Mouse (Mus musculus): ENCODE measurements around the gene Slc30a4. TPM values are rescaled to one million over a fixed set of nuclear protein-coding genes. Genes with fewer than 3 reads are reported as not detected.

Gene Slc30a4
- total RNA-seq, 2 experiments from 2014 or later = 13.1 to 14.8 TPM

DNA sequence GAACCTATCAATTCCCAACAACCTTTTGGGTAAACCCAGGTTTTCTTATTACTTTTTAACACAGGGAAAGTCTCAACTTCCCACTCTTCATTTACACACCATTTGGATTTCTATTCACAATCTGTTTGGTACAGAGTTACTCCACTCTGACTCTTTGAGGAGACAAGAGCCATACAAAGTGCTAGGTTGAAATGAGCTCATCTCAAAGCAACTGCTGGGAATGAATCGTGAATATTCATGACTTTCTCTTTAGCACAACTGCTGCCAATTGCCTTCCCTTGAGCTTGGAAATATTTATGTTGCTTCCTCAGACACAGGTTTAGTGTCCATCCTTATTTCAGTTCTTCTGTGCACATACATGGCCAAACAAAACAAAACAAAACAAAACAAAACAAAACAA lies 18.8 kb downstream of the Slc30a4 start:
- intact Hi-C loops (cut with DNase I; ENCODE audit: low total_unique reads) = no loop called here
- no peak for DNase-seq

DNA sequence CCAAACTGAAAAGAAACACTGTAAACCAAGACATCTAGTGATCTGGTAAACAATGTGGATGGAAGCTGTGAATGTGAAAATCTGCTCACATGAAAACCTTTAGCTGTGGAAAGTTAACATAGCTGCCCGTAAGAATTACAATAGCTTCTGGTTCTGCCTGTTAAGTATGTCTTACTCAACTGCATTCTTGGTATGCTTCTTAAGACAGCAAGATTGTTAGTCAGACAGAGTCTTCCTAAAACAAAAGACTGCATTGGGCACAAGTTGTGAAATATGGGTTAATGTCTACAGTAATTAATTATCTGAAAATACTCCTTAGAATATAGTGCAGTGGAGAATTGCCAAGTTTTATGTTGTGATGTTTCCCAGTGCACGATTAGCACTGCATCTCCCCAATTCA lies 19.9 kb downstream of the Slc30a4 start:
- DNase-seq = no peak
- intact Hi-C loops (cut with DNase I; ENCODE audit: low total_unique reads) = no loop called here

DNA sequence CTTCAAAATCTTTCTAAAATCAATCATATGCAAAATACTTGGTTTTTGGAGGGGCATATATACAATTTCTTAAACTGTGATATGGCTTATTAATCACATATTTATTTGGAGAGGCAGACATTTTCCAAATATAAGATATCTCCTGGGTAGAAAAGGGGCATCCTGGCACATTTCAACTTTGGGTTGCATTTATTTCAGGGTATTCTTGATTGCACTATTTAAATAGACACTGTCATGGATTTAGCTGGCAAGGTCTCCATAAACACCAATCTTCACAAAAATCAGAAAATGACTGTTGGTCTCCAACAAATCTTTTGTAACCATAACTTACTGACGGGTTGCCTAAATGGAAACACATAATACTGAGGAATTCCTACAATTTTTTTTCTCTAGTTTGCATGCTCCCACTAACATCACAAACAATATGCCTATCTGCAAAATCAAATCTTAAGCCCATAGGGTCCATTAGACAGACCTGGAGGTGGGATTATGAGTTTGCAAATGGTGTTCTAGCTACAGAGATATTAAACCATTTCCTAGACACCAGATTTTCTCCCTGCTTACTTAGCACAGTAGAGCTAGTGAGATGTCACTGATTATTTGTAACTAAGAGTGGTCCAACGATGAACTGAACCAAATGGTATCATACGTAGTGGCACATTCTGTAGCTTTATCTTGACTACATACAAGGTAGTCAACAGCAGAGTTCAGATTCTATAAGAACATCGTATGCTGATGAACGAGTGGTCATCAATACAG lies 20.9 kb downstream of the Slc30a4 start:
- intact Hi-C loops (cut with DNase I; ENCODE audit: low total_unique reads) = no loop called here

DNA sequence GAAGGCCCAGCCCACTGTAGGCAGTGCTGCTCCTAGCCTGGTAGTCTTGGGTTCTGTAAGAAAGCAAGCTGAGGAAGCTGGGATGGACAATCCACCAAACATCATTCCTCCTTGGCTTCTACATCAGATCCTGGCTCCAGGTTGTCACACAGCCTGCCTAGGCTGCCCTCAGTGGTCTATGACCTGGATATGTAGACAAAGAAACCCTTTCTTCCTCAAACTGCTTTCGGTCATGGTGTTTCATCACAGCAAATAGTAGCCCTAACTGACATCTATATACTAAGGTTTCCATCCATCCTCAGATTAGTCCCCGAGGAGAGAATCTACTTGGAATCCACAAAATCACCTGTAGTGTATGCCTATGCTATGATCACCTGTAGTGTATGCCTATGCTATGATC lies 27.3 kb downstream of the Slc30a4 start:
- no peak for DNase-seq
- intact Hi-C loops (cut with DNase I; ENCODE audit: low total_unique reads) = no loop called here

More for the DNA sequence above, 20.9 kb downstream of the Slc30a4 start:
- no peak for DNase-seq

DNA sequence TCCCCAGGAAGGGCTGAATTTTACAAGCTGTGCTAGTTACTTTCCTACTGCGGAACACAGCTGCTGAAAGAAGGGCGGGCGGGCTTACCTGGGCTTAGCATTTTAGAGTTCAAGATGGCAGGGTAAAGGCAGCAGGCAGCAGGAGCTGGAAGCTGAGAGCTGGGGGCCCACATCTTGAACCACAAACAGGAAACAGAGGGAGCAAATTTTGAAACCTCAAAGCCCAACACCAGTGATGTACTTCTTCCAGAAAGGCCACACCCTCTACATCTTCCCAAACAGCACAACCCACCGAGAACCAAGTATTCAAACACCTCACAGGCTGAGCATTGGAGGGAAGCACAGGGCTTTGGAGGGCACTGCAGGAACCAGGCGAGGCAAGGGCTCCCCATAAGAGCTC lies 29.6 kb downstream of the Slc30a4 start:
- intact Hi-C loops (cut with DNase I; ENCODE audit: low total_unique reads) = no loop called here
- no peak for DNase-seq

DNA sequence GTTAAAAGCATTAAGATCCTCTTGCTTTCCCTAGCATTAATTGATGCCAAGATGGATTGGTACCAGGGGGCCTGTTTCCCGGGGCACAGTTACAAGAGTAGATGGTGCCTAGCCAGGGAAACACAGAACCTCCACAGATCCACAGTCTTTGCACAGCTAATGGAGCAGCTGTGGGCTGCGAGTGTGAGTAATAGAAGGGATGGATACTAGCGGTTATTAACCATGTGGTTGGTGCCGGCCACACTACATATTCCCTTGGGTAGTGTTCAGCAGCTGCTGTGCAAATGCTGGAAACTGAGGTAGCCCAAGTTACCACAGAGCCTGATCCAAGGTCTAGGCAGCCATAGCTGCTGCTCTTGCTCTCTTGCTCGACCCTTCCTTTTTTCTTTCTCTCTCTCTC lies 30.7 kb downstream of the Slc30a4 start:
- no peak for DNase-seq
- intact Hi-C loops (cut with DNase I; ENCODE audit: low total_unique reads) = no loop called here

DNA sequence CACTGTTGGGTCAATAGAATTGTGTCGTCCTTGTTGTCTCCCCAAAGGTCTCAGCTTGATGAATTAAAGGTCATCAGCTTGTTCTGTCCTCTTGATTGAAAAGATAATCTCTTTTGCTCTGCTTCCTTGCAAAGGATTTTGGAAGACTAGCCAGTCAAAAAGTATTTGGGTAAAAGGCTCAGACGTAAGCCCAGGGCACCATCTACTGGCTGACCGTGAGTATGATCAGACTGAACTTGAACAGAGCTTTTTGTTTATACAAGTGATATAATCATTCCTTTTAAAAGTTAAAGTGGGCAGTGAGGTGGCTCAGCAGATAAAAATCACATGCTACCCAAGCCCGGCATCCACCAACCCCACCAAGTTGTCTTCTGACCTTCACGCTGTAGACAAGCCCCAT lies 34.6 kb downstream of the Slc30a4 start:
- peak; percentile 20 for DNase-seq

DNA sequence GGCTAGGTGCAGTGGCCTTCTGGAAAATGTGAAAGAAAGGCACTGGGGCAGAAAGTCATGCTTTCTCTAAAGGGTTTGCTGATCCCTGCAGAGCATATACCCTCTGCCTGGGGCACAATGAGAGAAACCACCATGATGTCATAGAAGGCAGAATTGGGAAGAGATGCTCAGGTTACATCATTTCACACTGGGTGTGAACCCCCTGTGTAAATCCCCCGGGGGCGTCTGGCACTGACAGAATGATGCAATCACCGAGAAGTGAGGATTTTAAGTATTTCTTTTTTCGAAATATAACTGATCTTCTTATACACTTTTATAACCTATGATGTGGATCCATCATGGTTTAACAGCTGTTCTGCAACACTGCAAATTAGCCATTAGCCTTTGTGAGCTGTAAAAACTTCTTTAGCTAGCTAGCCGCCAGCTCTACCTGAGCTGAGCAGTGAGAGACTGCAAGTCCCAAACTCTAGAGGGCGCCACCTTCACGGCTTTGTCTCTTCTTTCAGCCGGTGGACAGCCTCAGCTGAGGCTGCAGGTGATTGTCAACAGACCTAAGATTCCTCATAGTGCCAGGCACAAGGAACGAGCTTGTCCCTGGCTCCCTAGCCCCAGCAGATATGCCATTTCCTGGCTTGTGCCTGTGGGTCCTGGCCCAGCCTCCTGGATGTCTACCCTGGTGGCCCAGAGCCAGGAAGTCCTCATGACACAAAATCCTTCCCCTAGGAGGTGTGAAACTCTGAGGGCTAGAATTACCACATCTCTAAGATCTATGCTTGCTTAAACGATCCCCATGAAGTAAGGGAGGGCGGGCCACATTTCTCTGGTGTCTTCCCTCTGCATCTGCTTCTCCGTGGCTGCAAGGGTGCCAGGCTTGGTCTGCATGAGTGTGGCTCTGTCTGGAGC lies 36.2 kb downstream of the Slc30a4 start:
- intact Hi-C loops (cut with DNase I; ENCODE audit: low total_unique reads) = loop anchor here (10.0 kb wide), 1 partner anchor 89 kb away; no protein-coding TSS in a partner anchor
- peak; percentile 23 for DNase-seq

More for the DNA sequence above, 34.6 kb downstream of the Slc30a4 start:
- intact Hi-C loops (cut with DNase I; ENCODE audit: low total_unique reads) = loop anchor here (10.0 kb wide), 1 partner anchor 87 kb away; no protein-coding TSS in a partner anchor

DNA sequence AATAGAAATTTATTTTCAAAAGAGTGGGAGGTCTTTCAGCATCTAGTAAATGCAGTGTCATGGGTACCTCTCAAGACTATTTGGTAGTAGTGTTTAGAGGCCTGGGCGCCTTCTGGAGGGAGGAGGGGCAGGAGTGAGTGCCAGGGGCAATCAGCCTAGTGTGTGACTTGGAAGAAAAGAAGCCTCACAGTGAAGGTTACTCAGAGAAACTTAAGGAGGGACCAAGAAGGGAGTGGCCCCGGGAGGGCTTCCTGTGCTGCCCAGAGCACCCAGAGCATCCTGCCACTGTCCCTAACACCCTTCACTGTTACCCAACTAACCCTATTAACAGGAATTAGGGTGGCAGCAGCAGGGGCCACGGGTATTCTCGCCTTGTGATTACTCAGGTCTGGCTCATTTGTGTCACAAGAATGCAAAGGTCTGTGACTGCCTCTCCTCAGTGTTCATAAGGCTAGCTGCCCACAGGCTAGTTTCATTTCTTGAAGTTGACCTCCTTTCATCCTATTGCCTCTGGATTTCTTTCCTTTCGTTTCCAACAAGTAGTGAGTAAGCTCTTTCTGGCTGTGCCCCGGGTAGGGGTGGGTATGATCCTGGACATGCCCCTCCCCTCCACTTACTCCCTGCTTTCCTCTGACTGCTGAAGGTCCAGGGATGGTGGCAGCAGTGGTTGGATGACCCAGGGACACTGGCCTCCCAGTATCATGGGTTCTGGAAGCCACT lies 37.0 kb downstream of the Slc30a4 start:
- intact Hi-C loops (cut with DNase I; ENCODE audit: low total_unique reads) = loop anchor here (10.0 kb wide), 1 partner anchor 89 kb away; no protein-coding TSS in a partner anchor
- DNase-seq = peak; percentile 9

DNA sequence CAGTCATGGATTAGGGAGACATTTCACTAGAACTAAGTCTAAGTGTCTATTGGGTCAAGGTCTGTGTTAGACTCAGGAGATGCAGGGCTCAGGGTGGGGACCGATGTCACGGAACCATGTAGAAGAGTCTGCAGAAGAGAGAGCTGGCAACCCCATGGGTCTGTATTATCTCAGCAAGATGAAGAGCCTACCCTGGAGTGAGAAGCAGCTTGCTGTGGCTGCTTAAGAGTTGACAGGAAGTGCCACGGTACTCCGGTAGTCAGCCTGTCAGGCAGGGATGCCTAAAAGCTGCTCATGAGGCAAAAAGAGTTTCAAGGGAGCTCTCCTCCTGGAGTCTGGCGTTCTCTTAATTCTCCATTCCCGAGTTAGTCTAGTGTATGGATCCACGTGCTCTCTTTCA lies 42.6 kb downstream of the Slc30a4 start:
- intact Hi-C loops (cut with DNase I; ENCODE audit: low total_unique reads) = loop anchor here (10.0 kb wide), 1 partner anchor 95 kb away; no protein-coding TSS in a partner anchor
- DNase-seq = no peak

DNA sequence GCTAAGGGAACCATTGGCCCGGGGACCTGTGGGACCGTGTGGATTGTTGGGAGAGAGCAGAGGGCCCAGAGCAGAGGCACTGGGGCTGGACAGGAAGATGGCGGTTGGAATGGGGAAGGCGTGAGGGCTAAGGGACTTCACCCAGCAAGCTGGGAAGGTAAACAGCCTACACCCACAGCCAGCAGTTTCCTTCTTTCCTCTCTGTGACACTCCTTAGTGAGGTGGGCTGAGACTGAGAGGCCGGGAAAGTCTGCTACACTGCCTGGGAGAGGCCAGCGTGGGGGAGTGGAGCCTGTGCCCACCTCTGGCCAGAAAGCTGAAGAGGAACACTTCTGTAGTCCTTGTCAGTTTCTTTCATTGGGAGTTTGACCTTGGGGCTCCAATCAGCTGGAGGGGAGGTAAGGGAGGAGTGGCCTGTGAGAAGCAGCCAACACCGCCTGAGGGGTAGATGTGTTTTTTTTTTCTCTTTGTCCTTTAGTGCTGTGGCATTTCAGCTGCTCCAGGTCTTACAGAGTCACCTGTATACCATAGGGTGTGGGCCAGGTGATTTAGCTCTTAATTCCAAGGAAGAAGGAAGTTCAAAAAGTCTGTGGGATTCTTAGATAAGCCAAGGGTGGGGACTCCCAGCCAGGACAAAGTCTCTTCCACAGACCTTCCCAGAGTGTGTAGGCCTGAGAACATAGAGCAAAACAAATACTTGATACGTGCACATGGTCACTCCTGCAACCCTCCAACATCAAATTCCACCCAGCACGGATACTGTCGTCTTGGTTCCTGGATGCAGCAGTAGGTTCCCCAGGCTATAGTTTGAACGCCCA lies 44.5 kb downstream of the Slc30a4 start:
- DNase-seq = no peak
- intact Hi-C loops (cut with DNase I; ENCODE audit: low total_unique reads) = no loop called here

DNA sequence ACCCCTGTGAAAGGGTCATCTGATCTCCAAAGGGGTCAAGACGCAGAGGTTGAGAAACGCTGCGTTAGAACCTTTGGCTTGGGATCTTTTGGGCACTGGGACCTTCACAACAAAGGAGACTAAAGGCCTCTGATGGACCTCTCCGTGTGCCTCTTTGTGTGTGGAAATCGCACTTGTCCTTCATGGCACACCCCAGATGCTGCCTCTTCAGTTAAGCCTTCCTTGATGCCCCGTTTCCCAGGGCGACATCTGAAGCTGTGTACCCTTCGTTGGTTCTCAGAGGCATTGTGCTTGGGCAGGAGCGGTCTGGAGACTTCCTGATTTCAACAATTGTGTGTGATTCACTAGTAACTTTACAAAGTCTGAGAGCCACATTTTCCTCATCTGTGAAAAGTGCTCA lies 45.7 kb downstream of the Slc30a4 start:
- intact Hi-C loops (cut with DNase I; ENCODE audit: low total_unique reads) = no loop called here

DNA sequence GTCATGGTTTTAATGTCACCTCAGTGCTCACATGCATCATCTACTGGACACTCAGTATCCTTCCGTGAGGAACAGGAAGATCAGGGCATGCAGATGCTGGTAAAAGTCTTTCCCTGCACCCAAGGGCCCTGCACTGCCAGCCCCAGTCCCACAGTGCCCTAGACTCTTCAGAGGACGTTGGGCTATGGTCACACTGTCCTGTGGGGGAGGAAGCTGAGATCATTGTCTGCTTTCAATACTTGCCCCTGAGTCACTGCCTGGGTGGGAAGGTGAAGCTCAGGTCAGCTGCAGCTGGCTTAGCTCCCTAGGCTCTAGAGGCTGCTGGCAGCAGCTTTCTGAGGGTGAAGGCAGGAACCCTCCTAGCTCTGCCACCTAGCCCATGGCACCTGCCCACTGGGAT lies 46.4 kb downstream of the Slc30a4 start:
- DNase-seq = no peak
- intact Hi-C loops (cut with DNase I; ENCODE audit: low total_unique reads) = no loop called here

More for the DNA sequence above, 45.7 kb downstream of the Slc30a4 start:
- no peak for DNase-seq

DNA sequence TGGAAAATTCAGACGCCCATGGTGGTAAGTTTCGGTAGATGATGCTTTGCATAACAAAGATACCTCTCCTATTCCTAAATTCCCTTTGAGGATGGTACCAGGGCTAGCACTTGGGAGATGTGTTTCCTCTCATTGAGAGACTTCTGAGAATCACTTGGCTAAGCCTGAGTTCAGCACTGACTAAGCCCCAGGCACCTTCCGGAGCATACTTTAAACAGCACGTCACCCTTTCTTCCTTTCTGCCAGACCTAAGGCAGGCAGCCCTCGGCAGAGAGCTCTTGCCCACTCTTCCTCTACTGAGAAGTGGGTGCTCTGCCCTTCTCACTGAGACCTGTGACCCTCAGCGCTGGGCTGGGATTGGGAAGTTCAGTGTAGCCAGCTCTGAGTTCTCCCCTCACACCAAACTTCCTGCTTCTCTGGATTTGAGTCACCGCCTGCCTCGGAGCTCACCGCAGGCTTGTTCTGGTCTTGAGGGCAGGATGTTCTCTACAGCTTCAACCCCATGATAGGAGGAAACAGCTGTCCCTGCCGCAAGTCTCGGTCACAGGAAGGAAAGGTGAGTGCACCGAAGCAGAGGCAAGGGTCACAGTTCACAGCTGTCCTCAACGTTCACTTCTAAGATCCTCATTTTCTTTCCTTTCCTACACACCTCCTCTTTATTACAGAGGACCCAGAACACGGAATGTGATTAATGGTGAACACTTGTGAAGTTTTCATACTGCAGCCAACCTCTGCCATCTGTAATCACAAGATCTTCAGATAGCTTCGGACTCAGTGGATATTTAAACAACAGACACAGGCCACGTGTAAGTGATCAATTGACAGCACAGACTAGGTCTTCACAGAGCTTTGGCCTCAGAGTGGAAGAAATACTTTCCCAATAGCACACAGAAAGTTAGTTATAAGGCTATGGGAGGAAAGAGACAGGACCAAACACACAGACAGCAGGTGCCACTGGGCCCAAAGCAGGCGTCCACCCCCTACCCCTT lies 50.1 kb downstream of the Slc30a4 start:
- intact Hi-C loops (cut with DNase I; ENCODE audit: low total_unique reads) = no loop called here
- no peak for DNase-seq

DNA sequence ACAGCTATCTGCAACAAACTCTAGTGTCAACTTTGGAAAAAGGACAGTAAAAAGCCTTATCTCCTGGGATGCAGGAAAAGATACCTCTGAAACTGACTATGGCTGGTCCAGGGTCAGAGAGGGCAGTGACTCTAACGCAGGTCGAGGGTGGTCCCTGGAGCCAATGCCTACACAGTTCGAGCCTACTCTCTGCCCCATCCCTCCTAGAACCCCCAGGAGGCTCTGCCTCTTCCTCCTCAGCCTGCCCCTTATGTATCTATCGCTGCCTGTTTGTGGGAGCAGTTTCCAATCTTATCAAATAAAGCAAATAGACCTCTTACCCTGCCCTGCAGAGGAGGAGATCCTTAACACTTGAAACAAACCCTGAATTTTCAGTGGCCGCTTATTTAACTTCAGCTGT lies 63.8 kb downstream of the Slc30a4 start:
- intact Hi-C loops (cut with DNase I; ENCODE audit: low total_unique reads) = loop anchor here (10.0 kb wide), 1 partner anchor 116 kb away; no protein-coding TSS in a partner anchor
- DNase-seq = no peak

DNA sequence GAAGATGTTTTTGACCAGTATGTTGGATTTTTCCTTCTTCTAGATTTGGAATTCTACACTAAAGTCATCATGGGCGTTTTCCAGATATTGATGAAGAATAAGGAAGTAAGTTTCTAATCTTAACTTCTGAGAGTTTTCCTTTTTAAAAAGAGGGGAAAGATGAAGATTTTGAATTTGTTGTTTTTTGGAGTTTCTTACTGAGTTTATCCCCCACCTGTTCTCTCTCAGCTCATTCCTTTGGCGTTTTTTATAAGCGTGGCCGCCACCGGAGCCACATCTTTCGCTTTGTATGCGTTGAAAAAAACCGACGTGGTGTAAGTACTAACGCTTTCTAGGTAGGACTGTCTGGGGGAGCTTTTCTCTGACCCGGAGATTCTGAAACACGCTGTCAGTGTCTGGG lies 64.4 kb downstream of the Slc30a4 start:
- intact Hi-C loops (cut with DNase I; ENCODE audit: low total_unique reads) = loop anchor here (10.0 kb wide), 1 partner anchor 117 kb away; no protein-coding TSS in a partner anchor
- DNase-seq = no peak

DNA sequence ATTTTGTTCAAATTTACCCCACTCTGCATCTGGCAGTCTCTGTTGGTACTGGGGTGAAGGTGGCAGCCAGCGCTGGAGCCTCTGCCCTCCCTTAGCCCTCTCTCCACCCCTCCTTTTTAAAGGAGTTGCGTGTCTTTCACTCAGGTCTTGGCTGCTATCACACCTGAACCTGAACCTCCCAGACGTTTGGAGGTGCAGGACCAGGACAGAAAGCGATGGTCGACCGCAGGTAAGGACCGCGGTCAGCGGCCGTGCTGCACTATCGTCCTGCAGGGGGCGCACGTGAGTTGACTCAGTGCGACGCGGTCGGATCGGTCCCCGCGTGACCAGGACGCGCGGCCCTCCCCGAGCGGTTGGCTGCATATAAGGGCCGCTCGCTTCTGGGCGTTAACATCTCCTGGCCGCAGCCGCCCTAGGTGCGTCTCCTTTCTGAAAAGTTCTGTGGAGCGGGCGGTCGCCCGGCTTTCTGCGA lies 64.9 kb downstream of the Slc30a4 start:
- intact Hi-C loops (cut with DNase I; ENCODE audit: low total_unique reads) = loop anchor here (10.0 kb wide), 1 partner anchor 117 kb away; no protein-coding TSS in a partner anchor
- DNase-seq = peak; percentile 82

All from gastrocnemius, postnatal 14 days (tissue).